Mouse (Mus musculus): ENCODE data around the gene Clec12b.

GRCm38 (mm10) chr6:129369374-129370132 lies 16.1 kb downstream of the Clec12b start:
- TF ChIP-seq FLI1 (IDR thresholded peaks at IDR 0.05; ENCODE audit: low read length) (no peak), GATA1 (IDR thresholded peaks at IDR 0.05; ENCODE audit: borderline replicate concordance, low read length) (no peak)

All from megakaryocyte, embryonic 14.5 days (primary cell).